Mouse (Mus musculus): ENCODE measurements around the gene Polr2i. TPM values are rescaled to one million over a fixed set of nuclear protein-coding genes. Genes with fewer than 3 reads are reported as not detected.
A peak's percentile ranks its signal among the peaks of the same experiment; 100 is the strongest.
"Not testable (repeated sequence)": the region's sequence is repeated elsewhere in the genome, so short reads cannot be mapped to it uniquely, and the experiment has no call there.

Gene Polr2i
- total RNA-seq, 4 experiments from 2014 or later, result 54.0 to 70.5 (median 64.9) TPM

DNA sequence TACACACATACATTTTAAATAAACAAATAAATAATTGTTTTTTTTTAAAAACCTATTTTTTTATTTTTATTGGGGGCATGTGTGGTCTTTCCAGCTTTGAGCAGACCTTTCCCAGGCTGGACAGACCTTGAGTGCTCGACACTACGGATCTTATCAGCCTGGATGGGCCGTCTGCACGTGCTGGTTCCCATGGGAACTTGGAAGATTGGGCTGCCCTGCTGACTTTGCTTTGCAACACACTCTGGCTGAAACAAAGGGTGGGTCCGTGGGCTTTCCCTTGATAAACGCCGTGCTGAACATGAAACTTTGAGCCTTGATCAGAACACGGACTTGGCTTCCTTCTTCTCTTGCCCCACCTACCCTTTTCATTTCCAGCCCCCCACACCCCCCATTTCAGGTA is 27.4 kb upstream of the Polr2i start:
- DNase-seq (ENCODE audit: low spot score), result no peak

DNA sequence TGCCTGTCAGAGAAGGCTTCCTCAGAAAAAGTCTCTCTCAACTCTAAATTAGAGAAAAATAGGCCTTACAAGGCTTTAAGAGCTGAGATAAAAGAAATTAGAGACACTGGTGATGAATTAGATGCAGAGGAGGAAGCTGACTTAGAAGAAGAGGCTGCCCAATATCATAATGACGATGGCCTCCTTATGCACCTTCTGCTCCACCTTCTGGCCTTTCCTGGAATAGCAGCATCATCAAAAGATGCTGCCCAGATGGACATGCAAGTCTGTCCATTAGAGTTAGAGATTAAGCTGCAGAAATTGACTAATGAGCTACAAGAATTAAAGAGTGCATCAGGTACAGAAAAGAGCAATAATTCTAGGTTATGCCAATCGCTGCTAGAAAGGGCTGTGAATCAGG is 26.4 kb upstream of the Polr2i start:
- DNase-seq (ENCODE audit: low spot score), result peak; percentile 76

GRCm38 (mm10) chr7:30206364-30206763 is 25.4 kb upstream of the Polr2i start:
- DNase-seq (ENCODE audit: low spot score), result not testable (repeated sequence)

- no peak for DNase-seq (ENCODE audit: low spot score)
Measured at GRCm38 (mm10) chr7:30211025-30211424, 20.7 kb upstream of the Polr2i start.

- no peak for DNase-seq (ENCODE audit: low spot score)
Measured at GRCm38 (mm10) chr7:30213881-30214280, 17.9 kb upstream of the Polr2i start.

- DNase-seq (ENCODE audit: low spot score), result no peak
Measured at GRCm38 (mm10) chr7:30215875-30216274, 15.9 kb upstream of the Polr2i start.

- DNase-seq (ENCODE audit: low spot score), result peak; percentile 76
Measured at GRCm38 (mm10) chr7:30216723-30217151, 15.0 kb upstream of the Polr2i start.

DNA sequence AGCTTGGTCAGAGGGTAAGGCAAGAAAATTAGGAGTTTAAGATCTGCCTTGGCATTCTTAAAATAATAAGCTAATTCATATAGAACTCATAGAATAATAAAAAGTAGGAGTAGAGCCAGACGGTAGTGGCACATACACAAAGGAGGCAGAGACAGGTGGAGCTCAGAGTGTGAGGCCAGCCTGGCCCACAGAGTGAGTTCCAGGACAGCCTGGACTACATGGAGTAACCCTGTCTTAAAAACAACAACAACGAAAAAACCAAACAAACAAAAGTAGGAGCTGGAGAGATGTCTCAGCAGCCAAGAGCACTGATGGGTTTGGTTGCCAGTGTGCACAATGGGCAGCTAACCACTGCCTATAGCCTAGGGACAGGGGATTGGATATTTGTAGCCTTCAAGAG is 14.5 kb upstream of the Polr2i start:
- no peak for DNase-seq (ENCODE audit: low spot score)

DNA sequence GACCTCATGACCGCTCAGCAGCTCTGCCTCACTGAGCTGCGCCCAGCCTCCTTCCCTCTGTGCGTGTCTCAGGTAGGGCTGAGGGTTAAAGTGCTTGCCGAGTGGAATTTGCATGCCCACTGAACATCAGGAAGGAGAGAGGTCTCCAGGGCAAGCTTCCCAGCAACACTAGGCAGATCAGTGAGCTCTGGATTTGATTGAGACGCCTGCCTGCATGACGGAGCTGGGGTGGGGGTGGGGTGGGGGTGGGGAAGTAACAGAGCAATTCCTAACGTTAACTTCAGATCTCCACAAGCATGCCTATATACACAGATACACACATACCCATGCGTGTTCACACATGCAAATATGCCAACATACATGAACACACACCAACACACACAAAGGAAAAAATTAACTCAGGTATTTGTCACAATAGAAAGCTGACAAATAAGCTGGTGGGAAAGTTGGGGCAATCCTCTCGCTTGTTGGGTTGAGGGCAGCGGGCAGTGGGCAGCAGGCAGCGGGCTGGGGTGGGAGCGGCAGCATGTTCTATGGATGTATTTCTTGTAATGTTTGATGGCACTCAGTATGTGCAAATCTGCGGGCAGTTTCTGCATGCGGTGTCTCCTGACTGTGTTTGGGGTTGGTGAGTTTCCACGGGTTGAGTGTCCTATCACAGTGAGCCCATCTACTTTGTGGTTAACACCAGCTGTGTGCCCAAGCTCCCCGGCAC is 12.3 kb upstream of the Polr2i start:
- peak; percentile 35 for DNase-seq (ENCODE audit: low spot score)

DNA sequence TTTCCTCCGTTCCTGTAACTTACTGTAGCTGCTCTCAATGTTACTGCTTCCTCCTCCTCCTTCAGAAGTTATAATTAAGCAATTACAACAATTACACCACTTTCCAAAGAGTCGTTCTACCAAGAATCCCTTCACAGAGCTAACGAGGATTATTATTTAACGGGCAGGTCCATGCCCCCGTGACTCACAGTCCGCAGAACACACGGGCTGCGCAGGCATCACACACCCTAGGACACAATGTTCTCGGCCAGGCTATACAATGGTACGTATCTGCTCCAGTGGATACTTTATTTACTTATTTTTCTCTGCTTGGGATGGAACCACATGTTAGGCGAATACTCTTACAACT is 11.8 kb upstream of the Polr2i start:
- no peak for DNase-seq (ENCODE audit: low spot score)

DNA sequence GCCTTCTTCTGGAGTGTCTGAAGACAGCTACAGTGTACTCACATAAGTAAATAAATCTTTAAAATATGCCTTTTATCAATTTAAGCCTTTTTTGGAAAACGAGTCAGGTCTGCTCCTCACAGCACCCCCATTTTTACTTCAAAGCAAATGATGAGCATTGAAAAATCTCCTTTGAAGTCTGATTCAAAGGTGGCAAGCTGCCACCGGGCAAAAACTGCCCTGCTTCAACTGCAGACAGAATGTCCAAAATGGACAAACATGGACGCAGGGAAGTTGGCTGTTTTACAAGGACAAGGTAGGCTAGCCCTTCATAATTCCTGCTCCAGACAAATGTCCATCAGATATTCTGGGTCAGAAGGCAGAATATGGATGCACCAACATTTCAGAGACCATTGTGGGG is 10.3 kb upstream of the Polr2i start:
- DNase-seq (ENCODE audit: low spot score), result no peak

GRCm38 (mm10) chr7:30222205-30222604 is 9.5 kb upstream of the Polr2i start:
- no peak for DNase-seq (ENCODE audit: low spot score)

DNA sequence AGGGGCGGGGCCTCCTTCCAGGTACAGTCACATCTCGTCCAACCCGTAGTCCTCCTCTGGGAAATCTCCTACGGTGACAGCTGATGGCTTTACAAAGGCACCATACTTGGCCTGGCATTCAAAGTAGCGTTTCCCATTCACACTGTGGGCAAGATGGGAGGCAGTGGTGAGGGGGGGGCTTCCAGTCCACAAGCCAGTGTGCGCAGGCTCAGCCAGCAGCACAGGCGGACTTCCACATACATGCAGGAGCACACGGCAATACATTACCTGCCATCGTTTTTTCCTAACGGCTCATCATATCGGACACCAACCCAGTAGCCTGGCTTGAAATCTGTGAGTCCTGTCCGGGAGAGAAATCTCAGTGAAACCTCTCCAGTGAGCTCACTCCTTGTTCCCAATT is 7.5 kb upstream of the Polr2i start:
- no peak for DNase-seq (ENCODE audit: low spot score)

GRCm38 (mm10) chr7:30231328-30231668 is 450 bp upstream of the Polr2i start:
- DNase-seq (ENCODE audit: low spot score), result no peak

- peak; percentile 17 for DNase-seq (ENCODE audit: low spot score)
Measured at GRCm38 (mm10) chr7:30232631-30233148, 942 bp downstream of the Polr2i start.

GRCm38 (mm10) chr7:30233387-30233786 is 1.6 kb downstream of the Polr2i start:
- no peak for DNase-seq (ENCODE audit: low spot score)

GRCm38 (mm10) chr7:30234276-30234858 is 2.6 kb downstream of the Polr2i start:
- DNase-seq (ENCODE audit: low spot score), result no peak

GRCm38 (mm10) chr7:30235091-30235490 is 3.3 kb downstream of the Polr2i start:
- no peak for DNase-seq (ENCODE audit: low spot score)

DNA sequence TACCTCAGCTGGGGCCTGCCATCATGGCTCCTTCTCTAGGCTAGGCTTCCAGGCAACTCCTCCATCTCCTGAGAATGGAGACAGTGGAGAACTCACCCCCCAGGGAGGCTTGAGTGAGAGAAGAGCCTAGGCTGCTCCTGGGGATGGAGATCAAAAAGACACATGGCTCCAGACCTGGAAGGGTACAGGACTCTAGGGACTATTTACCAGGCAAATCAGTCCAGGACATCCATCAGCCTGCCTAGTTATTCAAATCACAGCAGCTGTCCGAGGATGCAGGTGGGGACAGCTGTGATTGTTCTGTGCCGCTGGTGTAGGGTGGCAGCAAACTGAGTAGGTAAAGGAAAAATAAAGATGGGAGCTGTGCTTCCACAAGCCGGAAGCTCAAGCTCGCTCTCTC is 3.9 kb downstream of the Polr2i start, which contains the start of gene Ovol3:
Gene Ovol3, minus strand, starts transcription at position 101 of the 400 bp plus-strand sequence.
- no peak for DNase-seq (ENCODE audit: low spot score)

DNA sequence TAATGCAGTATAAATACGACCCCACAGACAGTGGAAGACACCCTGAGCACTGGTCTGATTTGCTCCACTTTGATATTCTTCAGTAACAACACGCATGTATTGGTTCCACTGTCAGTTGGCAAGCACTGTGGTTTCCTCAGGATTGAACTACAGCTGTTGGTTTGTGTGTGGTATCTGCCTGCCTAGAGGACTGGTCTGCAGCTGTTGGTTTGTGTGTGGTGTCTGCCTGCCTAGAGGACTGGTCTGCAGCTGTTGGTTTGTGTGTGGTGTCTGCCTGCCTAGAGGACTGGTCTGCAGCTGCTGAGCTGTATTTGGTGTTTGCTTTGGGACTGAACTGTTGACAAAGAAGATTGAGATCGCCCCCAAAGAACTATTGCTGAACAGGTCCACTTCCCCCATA is 5.6 kb downstream of the Polr2i start:
- not testable (repeated sequence) for DNase-seq (ENCODE audit: low spot score)

DNA sequence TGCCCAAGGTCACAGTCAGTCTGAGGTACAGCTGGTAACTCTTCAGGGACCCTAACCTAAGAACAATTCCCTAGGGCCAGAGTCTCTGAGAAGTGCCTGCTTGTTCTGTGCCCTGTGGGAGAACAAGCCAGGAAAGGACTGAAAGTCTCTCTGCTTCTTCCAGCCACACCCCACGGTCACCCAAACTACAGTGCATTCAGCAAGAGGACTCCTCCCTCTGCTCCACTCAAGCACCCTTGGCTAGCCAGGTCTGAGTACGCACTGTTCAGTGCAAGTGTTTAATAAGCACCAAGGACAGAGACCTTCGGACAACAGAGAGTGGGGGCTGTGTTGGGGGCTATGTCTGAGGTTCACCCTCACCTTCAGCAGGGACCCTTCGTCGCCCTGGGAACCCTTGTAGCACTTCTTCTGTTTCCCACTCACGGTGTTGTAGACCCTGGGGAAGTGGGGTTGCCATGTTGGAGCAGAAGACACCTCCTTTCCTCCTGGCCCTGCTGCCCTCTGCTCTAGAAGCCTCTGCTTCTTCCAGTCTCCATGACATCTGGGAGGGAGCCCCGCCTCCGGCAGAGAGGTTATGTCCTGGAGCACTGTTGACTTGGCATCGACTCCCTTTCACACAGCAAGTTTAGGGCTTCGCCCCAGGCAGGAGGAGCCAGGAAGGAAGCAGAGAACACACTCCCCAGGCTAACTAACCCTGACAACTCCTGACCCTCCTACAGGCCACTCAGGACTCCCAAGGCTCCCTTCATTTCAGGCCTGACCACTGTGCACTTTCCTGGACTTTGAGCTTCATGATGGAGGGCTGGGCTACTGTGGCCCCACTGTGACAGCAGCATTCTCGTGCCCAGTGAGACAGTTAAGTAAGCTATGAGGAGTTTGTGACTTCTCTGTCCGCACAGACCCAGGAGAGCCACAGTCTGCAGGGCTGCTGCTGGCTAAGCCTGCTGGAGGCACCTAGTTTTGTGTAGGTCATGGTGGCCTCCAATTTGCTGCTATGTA is 20.5 kb downstream of the Polr2i start:
- peak; percentile 3 for DNase-seq (ENCODE audit: low spot score)

DNA sequence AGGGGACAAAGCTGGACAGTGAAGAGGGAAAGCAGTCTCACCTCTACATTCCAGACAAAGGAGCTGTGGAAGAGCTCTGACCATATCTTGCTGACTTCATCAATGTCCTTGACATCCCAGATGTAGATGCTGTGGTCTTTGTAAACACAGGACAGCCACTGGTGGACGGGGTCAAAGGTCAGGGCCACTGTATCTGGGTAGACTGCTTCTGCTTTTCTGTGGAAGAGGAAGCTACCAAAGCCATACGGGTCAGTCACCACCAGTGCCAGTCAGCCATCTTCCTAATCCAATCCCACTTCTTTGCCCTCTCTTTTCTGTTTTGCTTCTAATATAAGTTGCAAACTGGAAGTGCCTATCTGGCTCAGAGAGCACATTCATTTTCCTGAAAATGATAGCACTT is 33.3 kb downstream of the Polr2i start:
- DNase-seq (ENCODE audit: low spot score), result no peak

Measured in heart, adult 8-10 months (tissue).